Mouse (Mus musculus): Measurements from ENCODE around the gene Tmem243. TPM values are rescaled to one million over a fixed set of nuclear protein-coding genes. Genes with fewer than 3 reads are reported as not detected.

Gene Tmem243
- polyA plus RNA-seq, 1 experiment from 2014 or later = 11.8 TPM

- Histone ChIP-seq H3K4me3 (no peak overlapping the region), H3K4me2 (no peak overlapping the region), H3K9me3 (replicated peaks) (no peaks in the 10 kb centered on the region), H3K27me3 (replicated peaks) (no peaks in the 10 kb centered on the region), H3K27ac (ENCODE audit: poor library complexity, severe bottlenecking) (no peak overlapping the region), H3K4me1 (replicated peaks) (no peaks in the 10 kb centered on the region), H3K36me3 (no peaks in the 10 kb centered on the region), H3K9ac (no peak overlapping the region)
- 69% methylated on average over 5 of the region's 5 CpGs for WGBS
- ATAC-seq (ENCODE audit: insufficient number of reproducible peaks, low FRiP score) = no peak
These were observed 8.0 kb downstream of the Tmem243 start for GRCm38 (mm10) chr5:9108490-9108889.

- H3K9ac ChIP-seq = no peak overlapping the region
- no peak overlapping the region for H3K4me3 ChIP-seq
- no peak overlapping the region for H3K27ac ChIP-seq (ENCODE audit: poor library complexity, severe bottlenecking)
- H3K9me3 ChIP-seq (replicated peaks) = no peaks in the 10 kb centered on the region
- no peak for ATAC-seq (ENCODE audit: insufficient number of reproducible peaks, low FRiP score)
- H3K4me2 ChIP-seq = no peak overlapping the region
- no peaks in the 10 kb centered on the region for H3K27me3 ChIP-seq (replicated peaks)
- H3K4me1 ChIP-seq (replicated peaks) = peaks cover 6% of the 10 kb centered on the region; the same call in 1 of the 2 replicates
- H3K36me3 ChIP-seq = no peaks in the 10 kb centered on the region
These were observed 9.1 kb downstream of the Tmem243 start for GRCm38 (mm10) chr5:9109582-9109981.

GRCm38 (mm10) chr5:9111285-9111684 lies 10.8 kb downstream of the Tmem243 start:
- no peaks in the 10 kb centered on the region for H3K27me3 ChIP-seq (replicated peaks)
- peaks cover 3% of the 10 kb centered on the region; the same call in 1 of the 2 replicates for H3K36me3 ChIP-seq
- H3K9me3 ChIP-seq (replicated peaks) = no peaks in the 10 kb centered on the region
- no peak overlapping the region for H3K4me2 ChIP-seq
- ATAC-seq (ENCODE audit: insufficient number of reproducible peaks, low FRiP score) = no peak
- H3K9ac ChIP-seq = no peak overlapping the region
- peaks cover 8% of the 10 kb centered on the region; the same call in 1 of the 2 replicates for H3K4me1 ChIP-seq (replicated peaks)
- no peak overlapping the region for H3K4me3 ChIP-seq
- WGBS = 60% methylated on average over 2 of the region's 2 CpGs
- H3K27ac ChIP-seq (ENCODE audit: poor library complexity, severe bottlenecking) = no peak overlapping the region

- ATAC-seq (ENCODE audit: insufficient number of reproducible peaks, low FRiP score) = 0 out of 2 replicates have a peak, but pooled peaks have one; percentile 39
- Histone ChIP-seq H3K9ac (no peak overlapping the region), H3K4me3 (no peak overlapping the region), H3K4me1 (replicated peaks) (peaks cover 8% of the 10 kb centered on the region; the same call in 1 of the 2 replicates), H3K9me3 (replicated peaks) (no peaks in the 10 kb centered on the region), H3K4me2 (no peak overlapping the region), H3K27ac (ENCODE audit: poor library complexity, severe bottlenecking) (no peak overlapping the region), H3K36me3 (peaks cover 7% of the 10 kb centered on the region; the same call in 1 of the 2 replicates), H3K27me3 (replicated peaks) (no peaks in the 10 kb centered on the region)
- 16% methylated on average over 5 of the region's 5 CpGs for WGBS
These were observed 11.3 kb downstream of the Tmem243 start for GRCm38 (mm10) chr5:9111759-9112158.

GRCm38 (mm10) chr5:9114162-9114561 lies 13.7 kb downstream of the Tmem243 start:
- Histone ChIP-seq H3K9me3 (replicated peaks) (no peaks in the 10 kb centered on the region), H3K4me2 (peak overlapping the region; percentile 23; the same call in 1 of the 2 replicates), H3K27me3 (replicated peaks) (no peaks in the 10 kb centered on the region), H3K27ac (ENCODE audit: poor library complexity, severe bottlenecking) (no peak overlapping the region), H3K4me1 (replicated peaks) (peaks cover 8% of the 10 kb centered on the region; the same call in 1 of the 2 replicates), H3K4me3 (no peak overlapping the region), H3K9ac (no peak overlapping the region), H3K36me3 (peaks cover 22% of the 10 kb centered on the region)
- no peak for ATAC-seq (ENCODE audit: insufficient number of reproducible peaks, low FRiP score)
- 32% methylated on average over 6 of the region's 6 CpGs for WGBS

GRCm38 (mm10) chr5:9124134-9124533 lies 23.7 kb downstream of the Tmem243 start:
- Histone ChIP-seq H3K4me3 (no peak overlapping the region), H3K27me3 (replicated peaks) (no peaks in the 10 kb centered on the region), H3K36me3 (peaks cover 76% of the 10 kb centered on the region), H3K9me3 (replicated peaks) (no peaks in the 10 kb centered on the region), H3K9ac (no peak overlapping the region), H3K4me1 (replicated peaks) (no peaks in the 10 kb centered on the region), H3K4me2 (no peak overlapping the region), H3K27ac (ENCODE audit: poor library complexity, severe bottlenecking) (no peak overlapping the region)
- WGBS = 93% methylated on average over 2 of the region's 2 CpGs
- ATAC-seq (ENCODE audit: insufficient number of reproducible peaks, low FRiP score) = no peak

- Histone ChIP-seq H3K9me3 (replicated peaks) (no peaks in the 10 kb centered on the region), H3K36me3 (peaks cover 54% of the 10 kb centered on the region), H3K4me2 (no peak overlapping the region), H3K27me3 (replicated peaks) (no peaks in the 10 kb centered on the region), H3K4me1 (replicated peaks) (no peaks in the 10 kb centered on the region), H3K9ac (no peak overlapping the region), H3K27ac (ENCODE audit: poor library complexity, severe bottlenecking) (no peak overlapping the region), H3K4me3 (no peak overlapping the region)
- 92% methylated on average over 12 of the region's 12 CpGs for WGBS
- ATAC-seq (ENCODE audit: insufficient number of reproducible peaks, low FRiP score) = no peak
These were observed 28.1 kb downstream of the Tmem243 start for GRCm38 (mm10) chr5:9128566-9128965.

- no peak overlapping the region for H3K4me2 ChIP-seq
- H3K27me3 ChIP-seq (replicated peaks) = no peaks in the 10 kb centered on the region
- H3K36me3 ChIP-seq = peaks cover 47% of the 10 kb centered on the region
- no peaks in the 10 kb centered on the region for H3K4me1 ChIP-seq (replicated peaks)
- H3K27ac ChIP-seq (ENCODE audit: poor library complexity, severe bottlenecking) = no peak overlapping the region
- 89% methylated on average over 7 of the region's 7 CpGs for WGBS
- no peaks in the 10 kb centered on the region for H3K9me3 ChIP-seq (replicated peaks)
- no peak overlapping the region for H3K4me3 ChIP-seq
- ATAC-seq (ENCODE audit: insufficient number of reproducible peaks, low FRiP score) = no peak
- H3K9ac ChIP-seq = no peak overlapping the region
These were observed 31.3 kb downstream of the Tmem243 start for GRCm38 (mm10) chr5:9131786-9132185.

GRCm38 (mm10) chr5:9135588-9135987 lies 35.1 kb downstream of the Tmem243 start:
- H3K4me1 ChIP-seq (replicated peaks) = no peaks in the 10 kb centered on the region
- ATAC-seq (ENCODE audit: insufficient number of reproducible peaks, low FRiP score) = no peak
- H3K27me3 ChIP-seq (replicated peaks) = no peaks in the 10 kb centered on the region
- no peaks in the 10 kb centered on the region for H3K9me3 ChIP-seq (replicated peaks)
- 87% methylated on average over 3 of the region's 3 CpGs for WGBS
- H3K4me3 ChIP-seq = no peak overlapping the region
- peaks cover 40% of the 10 kb centered on the region for H3K36me3 ChIP-seq
- H3K9ac ChIP-seq = no peak overlapping the region
- no peak overlapping the region for H3K27ac ChIP-seq (ENCODE audit: poor library complexity, severe bottlenecking)
- no peak overlapping the region for H3K4me2 ChIP-seq

GRCm38 (mm10) chr5:9140724-9141123 lies 40.3 kb downstream of the Tmem243 start:
- WGBS = 79% methylated on average over 8 of the region's 8 CpGs
- Histone ChIP-seq H3K27ac (ENCODE audit: poor library complexity, severe bottlenecking) (no peak overlapping the region), H3K27me3 (replicated peaks) (no peaks in the 10 kb centered on the region), H3K9me3 (replicated peaks) (no peaks in the 10 kb centered on the region), H3K9ac (no peak overlapping the region), H3K4me3 (no peak overlapping the region), H3K36me3 (peaks cover 45% of the 10 kb centered on the region), H3K4me1 (replicated peaks) (no peaks in the 10 kb centered on the region), H3K4me2 (no peak overlapping the region)
- no peak for ATAC-seq (ENCODE audit: insufficient number of reproducible peaks, low FRiP score)

GRCm38 (mm10) chr5:9142376-9142775 lies 41.9 kb downstream of the Tmem243 start:
- no peak overlapping the region for H3K4me3 ChIP-seq
- H3K27ac ChIP-seq (ENCODE audit: poor library complexity, severe bottlenecking) = no peak overlapping the region
- H3K4me2 ChIP-seq = no peak overlapping the region
- no peaks in the 10 kb centered on the region for H3K9me3 ChIP-seq (replicated peaks)
- no peaks in the 10 kb centered on the region for H3K27me3 ChIP-seq (replicated peaks)
- 87% methylated on average over 6 of the region's 6 CpGs for WGBS
- no peaks in the 10 kb centered on the region for H3K4me1 ChIP-seq (replicated peaks)
- peaks cover 45% of the 10 kb centered on the region for H3K36me3 ChIP-seq
- no peak for ATAC-seq (ENCODE audit: insufficient number of reproducible peaks, low FRiP score)
- no peak overlapping the region for H3K9ac ChIP-seq

GRCm38 (mm10) chr5:9149273-9149850 lies 48.9 kb downstream of the Tmem243 start:
- Histone ChIP-seq H3K4me2 (no peak overlapping the region), H3K9ac (no peak overlapping the region), H3K4me1 (replicated peaks) (no peaks in the 10 kb centered on the region), H3K36me3 (peaks cover 47% of the 10 kb centered on the region), H3K9me3 (replicated peaks) (no peaks in the 10 kb centered on the region), H3K4me3 (no peak overlapping the region), H3K27ac (ENCODE audit: poor library complexity, severe bottlenecking) (no peak overlapping the region), H3K27me3 (replicated peaks) (no peaks in the 10 kb centered on the region)
- ATAC-seq (ENCODE audit: insufficient number of reproducible peaks, low FRiP score) = no peak
- WGBS = 86% methylated on average over 8 of the region's 8 CpGs

Measured in heart, embryonic 12.5 days (tissue).